Mouse (Mus musculus) A20 (cell line): Measurements from ENCODE around the gene Gsc2.

Experiments
- DNase-seq: peaks from one replicate; pipeline ENCODE4 v3.0.0-alpha.2; 2011; ENCODE audit warnings: low read depth, low spot score

Gsc2 gene

DNA sequence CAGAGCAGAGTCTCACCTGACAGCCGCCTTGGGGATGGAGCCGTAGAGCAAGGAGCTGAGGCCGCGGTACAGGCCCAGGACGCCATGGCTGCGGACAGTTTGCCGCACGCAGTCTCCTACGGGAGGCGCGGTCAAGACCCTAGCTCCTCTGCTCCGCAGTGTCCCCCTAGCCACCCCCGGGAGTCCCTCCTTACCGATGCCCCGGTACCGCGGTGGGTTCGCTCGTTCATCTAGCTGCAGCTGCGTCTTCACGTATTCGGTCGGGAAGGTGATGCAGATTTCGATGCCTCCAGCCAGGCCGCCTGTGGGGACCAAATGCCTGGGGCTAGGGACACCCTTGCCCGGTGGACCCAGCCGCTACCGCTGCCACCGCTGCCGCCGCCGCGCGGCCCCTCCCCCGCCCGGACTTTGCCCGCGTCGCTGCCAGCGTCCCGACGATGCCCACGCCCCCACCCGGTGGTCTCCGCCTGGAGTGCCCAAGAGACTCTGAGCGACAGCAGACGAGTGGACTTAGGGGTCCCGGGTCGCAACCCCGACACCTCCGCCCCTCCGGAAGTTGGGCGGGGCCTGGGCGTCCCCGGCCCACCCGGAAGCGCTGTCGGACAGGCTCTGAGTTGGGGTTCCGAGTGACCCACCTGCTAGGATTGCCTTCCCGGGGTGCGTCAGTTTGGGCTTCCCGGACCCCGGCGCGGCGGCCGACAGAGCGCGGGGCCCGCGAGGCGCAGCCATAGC lies 12.7 kb upstream of the Gsc2 start:
- peak; percentile 48 for DNase-seq

DNA sequence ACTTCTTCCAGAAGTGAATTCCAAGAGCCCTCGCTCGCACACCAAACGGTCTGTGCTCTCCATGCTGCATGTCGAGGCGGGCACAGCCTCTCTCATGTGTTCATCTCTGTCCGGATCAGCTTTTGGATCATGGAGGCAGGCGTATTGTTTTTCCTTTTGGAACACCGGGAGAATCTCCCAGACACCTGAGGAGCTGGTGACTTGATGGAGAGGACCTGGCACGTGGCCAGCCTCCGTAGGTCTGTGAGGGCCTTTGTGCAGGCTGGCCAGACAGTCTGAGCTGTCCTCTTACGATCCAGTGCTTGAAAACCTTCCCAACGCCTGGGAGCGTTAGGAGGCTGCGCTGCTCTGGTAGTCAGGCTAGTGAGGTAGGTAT lies 7.3 kb upstream of the Gsc2 start:
- DNase-seq: no peak

DNA sequence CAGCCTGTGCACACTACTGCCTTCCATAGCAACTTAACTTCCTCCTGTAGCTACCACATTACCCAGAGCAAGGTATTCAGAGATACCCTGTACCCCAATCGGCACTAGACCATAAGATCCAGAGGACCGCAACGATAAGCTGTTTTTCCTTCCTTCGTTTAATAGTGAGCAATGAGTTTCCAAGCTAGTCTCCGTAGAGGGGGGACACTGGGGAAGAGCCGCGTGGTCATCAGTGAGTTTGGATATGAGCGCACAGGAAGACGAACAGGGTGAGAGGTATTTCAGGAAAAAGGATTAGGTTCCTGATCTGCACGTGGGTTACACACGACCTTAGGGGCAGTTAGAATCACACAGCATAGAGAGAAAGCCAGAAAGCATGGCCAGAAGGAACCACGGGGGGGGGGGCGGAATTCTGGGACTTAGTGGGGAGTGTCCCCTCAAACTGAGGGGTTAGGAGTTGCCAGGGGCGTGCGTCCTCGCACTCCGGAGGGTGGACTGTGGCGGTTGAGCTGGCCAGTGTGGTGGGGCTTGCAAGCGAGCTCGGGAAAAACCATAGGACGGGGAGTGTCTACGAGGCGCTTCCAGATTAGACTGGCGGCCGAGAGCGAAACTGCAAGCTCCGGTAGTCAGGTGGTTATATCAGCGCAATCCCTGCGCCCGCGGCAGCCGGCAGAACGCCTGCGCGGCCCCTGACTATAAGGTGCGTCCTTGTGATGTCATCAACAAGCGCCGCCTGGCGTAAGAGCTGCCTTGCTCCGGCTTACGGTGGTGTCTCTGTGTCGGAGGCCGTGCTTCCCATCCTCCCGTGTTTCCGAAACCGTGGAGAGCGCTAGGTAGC lies 6.7 kb upstream of the Gsc2 start:
- peak; percentile 97 for DNase-seq

DNA sequence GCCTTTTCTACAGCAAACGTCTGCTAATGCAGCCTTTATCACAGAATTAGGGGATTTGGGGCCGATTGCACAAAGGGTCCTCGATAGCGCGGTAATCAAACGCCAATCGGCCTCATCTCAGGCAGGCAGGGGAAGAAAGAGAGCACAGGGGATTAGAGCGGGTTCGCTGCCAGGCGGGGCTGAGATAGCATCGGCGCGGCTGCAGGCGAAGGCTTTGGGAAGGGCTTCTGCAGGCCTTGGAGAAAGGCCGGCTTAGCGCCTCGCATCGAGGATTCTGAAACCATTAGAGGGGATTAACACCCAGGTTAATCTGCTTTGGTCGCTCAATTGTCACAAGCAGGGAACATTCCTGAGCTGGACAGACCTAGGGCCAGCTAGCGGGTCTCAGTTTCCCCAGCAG lies 5.7 kb upstream of the Gsc2 start:
- no peak for DNase-seq

DNA sequence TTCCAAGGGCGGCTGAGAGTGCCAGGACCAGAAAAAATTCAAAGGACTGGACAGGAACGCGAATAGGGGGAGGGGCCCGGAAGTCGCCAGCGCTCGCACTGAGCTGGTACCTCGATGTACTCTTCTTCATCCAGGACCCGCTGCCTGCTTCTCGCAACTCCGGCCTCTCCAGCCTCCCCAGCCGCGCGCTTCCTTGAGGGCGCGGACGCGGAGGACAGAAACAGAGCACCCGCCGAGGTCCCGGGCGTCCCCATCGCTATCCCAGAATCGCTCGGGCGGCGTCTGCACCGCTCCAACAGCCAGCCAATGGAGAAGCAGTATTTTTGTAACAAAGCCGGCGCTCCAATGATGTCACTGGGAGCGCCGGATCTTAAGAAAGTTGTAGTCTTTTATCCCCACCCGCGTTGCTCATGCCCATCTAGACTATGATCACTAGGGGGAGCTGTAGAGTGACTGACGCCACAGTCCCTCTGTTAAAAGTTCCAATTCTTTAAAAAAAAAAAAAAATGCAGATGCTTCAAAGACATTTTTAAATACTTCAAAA lies 3.7 kb downstream of the Gsc2 start, which contains the start of gene Ess2:
Gene Ess2 (minus strand): TSS at position 297 of the 544 bp plus-strand sequence.
- DNase-seq: peak; percentile 94

DNA sequence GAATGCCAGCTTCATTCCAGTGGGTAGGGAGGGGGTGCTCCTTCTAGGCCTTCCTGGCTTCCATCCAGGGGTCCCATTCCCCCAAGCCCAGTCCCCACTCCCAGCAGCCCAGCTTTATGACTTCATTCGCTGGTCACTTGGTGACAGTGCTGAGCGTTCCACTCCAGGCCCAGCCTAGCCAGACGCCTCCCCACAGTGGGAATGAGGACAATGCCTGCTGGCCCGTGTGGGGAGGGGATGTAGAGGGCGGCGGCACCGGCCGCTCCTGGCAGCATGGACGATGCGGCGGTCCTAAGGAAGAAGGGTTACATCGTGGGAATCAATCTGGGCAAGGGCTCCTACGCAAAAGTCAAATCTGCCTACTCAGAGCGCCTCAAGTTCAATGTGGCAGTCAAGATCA lies 16.4 kb downstream of the Gsc2 start, which contains the start of the genes Dgcr2 and Tssk2:
Gene Dgcr2 (minus strand): TSS at position 101 of the 400 bp plus-strand sequence.
Gene Tssk2 (plus strand): TSS at position 176 of the 400 bp plus-strand sequence.
- DNase-seq: no peak

DNA sequence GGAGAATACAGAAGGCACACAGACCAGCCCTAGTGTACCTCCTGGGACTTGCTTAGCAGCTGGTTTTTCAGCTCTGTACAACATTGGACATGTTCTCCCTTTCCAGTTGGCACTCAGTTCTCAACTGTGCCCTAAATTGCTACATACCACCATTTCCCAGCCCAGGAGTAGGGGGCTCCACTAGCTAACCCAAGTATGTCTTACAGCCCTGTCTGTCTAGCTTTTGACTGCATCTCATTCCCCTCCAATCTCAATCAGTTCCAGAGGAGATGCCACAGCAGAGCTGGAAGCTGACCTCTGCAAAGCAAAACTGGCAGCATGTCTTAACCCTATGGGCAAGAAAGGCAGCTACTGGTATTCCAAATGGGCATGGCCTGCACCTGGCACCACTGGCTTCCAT lies 18.8 kb downstream of the Gsc2 start:
- DNase-seq: no peak

DNA sequence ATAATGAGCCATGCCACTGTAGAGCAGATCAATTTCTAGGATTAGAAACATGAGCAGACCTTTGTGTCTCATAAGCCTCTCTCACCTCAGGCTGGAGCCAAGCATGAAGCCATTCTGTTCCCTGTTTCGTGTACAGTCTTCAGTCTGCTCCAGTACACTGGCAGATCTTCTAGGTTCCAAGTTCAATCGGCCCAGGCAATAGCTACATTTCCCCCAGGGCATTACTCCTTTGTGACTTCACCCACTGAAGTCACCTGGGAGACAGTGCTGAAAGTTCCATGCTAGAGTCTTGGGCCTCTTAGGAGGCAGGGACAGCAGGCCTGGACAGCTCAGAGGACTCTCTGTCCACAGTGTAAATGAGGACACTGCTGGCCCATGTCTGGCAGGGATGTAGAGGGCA lies 20.9 kb downstream of the Gsc2 start, which contains the start of gene Tssk1:
Gene Tssk1 (plus strand): TSS at position 301 of the 400 bp plus-strand sequence.
- no peak for DNase-seq

DNA sequence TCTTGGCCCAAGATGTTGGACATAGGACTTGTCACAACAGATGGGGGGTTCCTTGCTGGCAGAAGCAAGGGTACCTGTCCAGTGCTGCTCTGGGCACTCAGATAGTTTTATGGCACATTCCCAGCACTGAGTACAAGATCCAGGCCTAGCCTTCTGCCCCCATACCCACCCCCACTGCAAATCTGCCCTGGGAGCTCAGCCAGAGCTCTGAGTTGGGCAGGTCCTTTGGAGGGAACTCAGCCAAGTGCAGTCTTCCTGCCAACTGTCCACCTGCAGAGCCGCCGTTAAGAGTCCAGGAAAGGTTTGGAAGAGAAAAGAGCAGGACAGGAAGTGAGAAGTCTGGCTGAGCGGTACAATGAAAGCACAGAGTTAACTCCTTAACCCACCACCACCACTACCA lies 22.3 kb downstream of the Gsc2 start:
- no peak for DNase-seq

DNA sequence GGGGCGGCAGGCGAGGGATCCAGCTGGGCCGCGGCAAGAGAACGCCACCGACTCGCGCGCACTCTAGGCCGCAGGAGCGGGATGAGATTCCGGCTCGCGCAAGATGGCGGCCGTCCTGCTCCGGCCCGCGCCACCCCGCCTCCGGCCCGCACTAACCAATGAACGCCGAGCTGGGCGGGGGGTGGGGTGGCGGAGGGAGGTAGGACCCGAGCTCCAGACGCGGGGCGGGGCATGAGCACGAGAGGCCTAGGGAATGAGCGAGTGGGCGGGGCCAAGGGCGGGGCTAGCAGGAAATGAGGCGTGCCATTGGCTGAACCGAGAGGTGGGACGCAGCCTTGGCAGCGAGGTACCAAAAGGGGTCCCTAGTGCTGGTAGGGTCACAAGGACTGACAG lies 23.3 kb downstream of the Gsc2 start, which contains the start of gene Gm20518:
Gene Gm20518 (minus strand): TSS at position 105 of the 393 bp plus-strand sequence.
- peak; percentile 97 for DNase-seq

DNA sequence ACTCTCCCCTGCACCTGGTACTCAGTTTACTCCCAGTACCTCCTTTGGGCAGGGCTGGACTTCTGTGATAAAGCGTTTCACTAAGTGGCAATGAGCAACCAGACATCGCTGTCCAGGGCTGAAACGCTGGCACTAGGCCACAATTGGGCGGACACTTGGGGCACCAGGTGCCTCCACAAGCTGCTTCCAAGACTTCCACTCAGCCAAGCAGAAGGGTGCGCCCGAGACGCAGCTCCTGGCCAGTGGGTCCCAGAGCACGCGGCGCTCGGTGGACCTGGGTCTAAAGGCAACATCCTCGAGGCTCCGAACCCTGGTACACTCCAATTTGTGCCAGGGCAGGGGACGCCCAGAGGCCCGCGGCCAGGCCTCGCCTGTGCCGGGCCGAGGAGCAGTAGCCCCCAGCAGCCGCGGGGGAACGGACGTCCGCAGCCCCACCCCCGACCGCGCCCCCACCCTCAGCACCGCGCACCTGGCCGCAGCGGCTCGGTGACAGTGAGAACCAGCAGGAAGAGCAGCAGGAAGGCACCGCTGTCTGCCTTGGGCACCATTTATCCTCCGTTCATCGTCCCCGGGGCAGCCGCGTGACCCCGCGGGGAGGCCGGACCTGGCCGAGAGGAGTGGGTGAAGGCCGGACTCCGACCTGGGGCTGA lies 23.8 kb downstream of the Gsc2 start:
- peak; percentile 66 for DNase-seq

DNA sequence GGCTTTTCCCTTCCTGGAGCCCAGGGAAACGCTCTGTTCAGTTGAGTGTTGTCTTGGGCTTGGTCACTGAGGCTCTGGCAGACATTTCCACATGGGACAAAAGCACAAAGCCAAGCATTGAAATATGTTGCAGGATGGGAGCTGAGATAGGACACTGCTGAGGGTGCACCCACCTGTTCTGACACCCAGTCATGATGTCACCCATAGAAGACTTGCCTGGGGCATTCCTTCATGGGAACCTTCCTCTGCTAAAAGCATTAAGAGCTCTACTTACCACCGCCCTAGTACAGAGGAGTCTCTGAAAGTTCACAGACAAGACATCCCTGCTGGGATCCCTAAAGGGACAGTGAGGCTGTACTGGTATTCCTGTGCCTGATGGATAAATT lies 24.5 kb downstream of the Gsc2 start:
- peak; percentile 16 for DNase-seq

DNA sequence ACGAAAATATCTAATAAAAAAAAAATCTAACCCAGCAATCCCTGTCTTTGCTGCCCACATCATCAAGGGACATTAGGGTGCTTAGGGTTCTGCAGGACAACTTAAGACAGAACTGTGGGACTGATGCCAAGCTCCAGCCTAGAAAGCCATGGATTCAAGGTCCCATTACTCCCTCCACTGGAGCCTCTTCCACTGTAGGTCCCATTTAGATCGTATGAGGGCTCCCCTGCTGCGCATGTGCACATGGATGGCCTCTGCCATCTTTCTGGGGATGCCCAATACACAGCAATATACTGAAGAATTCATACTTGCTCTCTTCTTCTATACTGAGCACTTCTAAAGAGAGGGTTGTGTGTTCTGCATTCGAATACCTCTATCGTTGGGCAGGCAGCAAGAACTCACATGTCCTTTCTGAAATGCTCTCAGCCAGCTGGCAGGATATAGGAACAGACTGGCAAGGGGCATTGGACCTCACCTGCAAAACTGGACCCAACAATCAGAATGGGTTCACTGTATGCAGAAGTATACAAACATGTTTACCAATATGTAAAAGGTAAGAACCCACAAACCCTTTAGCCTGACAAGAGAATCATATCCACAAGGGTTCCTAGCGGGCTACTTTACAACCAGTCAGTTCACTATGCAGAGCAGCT lies 25.0 kb downstream of the Gsc2 start:
- no peak for DNase-seq

DNA sequence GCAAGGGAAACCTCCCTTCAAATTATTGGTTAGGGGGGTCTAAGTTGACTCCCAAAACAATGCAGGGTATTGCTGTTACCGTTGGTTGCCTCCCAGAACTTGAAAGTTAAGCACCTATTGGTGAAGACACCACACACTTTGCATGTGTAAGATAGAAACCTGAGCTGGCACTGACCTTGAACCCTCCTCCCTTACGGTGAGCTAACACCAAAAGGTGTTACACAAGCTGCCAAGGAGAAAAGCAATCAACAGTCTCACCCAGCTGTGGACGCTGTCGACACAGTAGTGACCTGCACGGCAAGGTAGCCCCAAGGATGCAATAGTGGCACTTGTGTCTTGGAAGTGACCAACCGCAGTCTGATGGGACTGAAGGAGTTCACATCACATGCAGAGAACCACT lies 30.7 kb downstream of the Gsc2 start:
- DNase-seq: no peak

DNA sequence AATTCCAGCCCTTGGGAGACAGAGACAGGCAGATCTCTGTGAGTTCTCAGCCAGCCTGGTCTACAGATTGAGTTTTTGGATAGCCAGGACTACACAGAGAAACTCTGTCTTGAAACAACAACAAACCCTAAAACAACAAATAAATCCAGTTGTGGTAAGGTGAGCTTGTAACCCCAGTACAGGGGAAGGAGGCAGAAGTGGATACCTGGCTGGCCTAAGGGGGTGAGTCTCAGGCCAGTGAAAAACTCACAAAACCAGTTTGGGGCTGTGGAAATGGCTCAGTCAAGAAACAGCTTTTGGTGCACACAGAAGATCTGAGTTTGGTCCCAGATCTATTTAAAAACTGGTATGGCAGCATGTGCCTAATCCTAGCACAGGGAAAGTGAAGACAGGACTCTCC lies 32.7 kb downstream of the Gsc2 start:
- DNase-seq: no peak

DNA sequence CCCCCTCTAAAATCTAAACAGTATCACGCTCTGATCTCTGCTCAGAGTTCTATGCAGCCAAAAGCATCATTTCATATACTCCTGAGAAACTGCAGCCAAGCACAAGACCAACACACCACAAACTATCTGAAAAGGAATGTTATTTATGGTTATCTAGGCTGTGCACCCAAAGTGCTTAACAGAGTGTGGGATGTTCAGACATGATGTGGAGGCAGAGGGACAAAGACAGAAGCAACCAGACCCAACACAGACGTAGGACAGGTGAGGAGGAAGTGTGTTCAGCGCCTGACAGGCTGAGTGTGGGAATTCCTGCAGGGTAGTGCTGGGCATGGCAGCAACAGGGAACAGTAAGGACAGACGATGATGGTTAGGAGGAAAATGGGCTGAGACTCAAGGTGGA lies 35.3 kb downstream of the Gsc2 start:
- no peak for DNase-seq

DNA sequence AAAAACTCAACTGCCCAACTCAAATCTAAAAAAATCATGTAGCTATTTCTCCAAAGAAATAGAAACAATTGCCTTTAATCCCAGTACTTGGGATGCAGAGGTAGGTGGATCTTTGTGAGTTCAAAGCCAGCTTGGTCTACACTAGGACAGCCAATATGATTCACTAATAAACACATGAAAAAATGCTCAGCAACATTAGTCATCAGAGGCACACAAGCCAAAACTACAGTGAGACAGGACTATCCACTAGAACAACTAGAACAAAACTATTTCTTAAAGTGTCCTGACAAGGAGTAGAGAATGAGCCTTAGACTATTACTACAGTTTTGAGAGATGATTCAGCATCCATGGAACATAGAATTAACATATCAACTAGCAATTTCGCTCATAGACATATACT lies 38.8 kb downstream of the Gsc2 start:
- no peak for DNase-seq

DNA sequence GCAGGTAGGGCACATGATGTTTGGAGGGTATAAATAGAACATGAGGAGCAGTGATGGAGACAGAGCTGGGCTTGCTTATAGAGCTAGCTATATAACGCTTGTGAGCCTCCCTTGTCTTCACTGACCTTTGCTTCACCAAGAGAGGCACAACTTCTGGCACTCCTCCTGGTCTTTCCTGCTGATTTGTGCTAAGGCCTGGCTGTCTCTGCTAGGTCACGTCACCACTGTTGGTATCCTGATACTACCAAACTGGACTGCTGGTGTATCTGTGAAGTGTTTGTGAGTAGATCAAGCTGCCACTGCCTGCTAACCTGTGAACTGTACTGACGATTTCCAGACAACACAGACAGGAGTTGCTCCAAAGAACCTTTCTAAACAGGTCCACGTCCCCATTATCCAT lies 39.7 kb downstream of the Gsc2 start:
- DNase-seq: no peak

DNA sequence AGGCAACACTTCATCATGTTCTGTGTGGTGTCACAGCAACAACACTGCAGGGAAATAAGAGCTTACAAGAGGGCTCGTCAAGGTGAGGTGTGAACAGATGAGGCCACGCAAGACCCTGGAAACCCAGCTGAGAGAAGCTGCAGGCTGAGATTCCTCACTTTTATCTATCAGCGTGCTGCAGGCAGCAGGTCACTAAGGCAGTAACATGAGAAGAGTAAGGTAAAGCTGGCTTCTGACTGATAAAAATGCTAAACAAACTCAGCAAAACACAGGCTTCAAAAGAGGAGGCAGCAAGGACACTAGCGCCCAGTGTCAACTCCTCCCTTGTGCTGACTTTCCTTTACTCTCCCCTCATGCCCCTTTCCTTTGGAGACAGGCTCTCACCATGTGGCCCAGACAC lies 41.9 kb downstream of the Gsc2 start:
- no peak for DNase-seq

DNA sequence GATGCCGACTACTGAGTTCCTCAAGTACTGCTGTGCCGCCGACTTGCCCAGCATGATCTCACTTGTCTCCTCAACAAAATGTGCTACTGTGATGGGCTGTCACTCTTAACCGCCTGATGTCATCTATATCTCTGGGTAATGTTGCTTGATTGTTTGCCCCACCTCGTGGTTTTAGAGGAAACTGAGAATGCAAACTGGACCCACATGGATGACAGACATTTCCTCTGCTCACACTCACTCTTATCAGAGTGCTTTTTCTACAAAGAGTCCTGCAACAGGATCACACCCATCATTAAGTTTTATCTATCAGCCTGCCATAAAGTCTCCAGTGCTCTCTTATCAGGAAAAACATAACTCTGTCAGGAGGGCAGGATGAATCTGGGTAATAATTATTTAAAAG lies 43.6 kb downstream of the Gsc2 start:
- no peak for DNase-seq

DNA sequence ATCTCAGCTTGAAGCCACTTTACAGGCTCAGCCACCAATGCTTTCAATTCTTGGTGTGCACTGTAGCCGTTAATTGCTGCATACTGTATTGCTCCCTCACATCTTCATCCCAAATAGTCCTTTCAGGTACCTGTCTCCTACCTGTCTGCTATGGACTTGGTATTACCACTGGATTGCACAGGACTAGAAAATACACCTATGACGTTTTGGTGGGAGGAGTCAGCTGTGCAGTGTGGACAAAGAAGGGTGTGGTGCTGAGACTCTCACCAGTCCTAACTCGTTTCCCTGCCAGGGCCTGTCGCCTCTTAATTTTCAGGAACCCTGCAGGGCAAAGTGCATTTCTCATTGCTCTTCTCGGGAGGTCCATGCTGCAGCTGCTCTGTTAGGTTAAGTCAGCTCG lies 49.1 kb downstream of the Gsc2 start:
- no peak for DNase-seq
